Mouse (Mus musculus): Measurements from ENCODE around the gene Tmem232.

DNA sequence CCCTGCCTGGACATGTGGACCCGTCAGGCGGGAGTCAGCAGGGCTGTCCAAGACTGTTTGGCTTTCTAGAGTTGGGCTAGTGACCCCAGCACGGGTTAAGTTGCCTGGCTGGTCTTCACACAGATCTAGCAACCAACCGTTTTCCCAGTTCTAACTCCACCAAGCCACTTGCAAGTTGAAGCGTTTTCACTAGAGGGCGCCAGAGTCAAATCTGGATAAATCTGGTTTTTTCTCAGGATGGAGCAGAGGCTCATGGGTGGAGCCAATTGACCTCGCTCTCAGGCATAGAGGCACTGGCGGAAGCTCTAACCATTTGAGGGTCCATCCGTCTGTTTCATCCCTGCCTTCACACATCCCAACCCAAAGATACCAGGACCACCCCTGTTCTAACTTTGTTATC lies 17.6 kb upstream of the Tmem232 start:
- TF ChIP-seq CTCF (IDR thresholded peaks at IDR 0.05), result peak; percentile 77
- TF ChIP-seq EP300 (IDR thresholded peaks at IDR 0.05), result no peak

All from lung, postnatal 0 days (tissue).